In the genomic region with DNA sequence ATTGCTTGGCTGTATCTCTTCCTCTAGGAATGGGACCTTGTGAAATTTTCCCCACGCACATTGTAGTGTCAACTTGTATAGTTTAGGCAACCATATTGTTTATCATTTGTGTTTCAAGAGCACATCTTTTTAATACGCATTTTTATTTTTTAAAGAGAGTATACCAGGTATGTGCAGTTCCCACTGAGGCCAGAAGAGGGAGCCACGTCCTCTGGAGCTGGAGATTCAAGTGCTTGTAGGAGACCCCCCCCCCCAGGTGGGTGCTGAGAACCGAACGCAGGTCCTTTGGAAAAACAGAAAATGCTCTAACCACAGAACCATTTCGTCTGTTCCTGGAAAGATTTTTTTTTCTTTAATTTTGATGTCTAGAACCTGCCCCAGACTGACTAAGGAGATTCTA, we compare ENCODE assay signal across 21 mouse cellular contexts.
A peak's percentile ranks its signal among the peaks of the same experiment; 100 is the strongest.
DNase-seq lines count a peak whose midpoint lies in the region; TF ChIP-seq lines count a peak whose summit lies in the region.
"Had no signal": no experiment of that assay in that cellular context is flagged by ENCODE, and none has a peak within 500 bp of the region (broad histone marks: within the 10 kb centered on the region; RNA-seq: fewer than 3 reads in every experiment).

No protein-coding gene starts in this region.

- H3K27ac ChIP-seq in gastrocnemius, adult 2 months = no peak overlapping the region
- no peak overlapping the region for H3K27ac ChIP-seq in layer of hippocampus, adult 2 months
- H3K27ac ChIP-seq: embryonic facial prominence, embryonic 12.5 days; forebrain, embryonic 12.5 days; heart, embryonic 13.5 days; hindbrain, embryonic 12.5 days; limb, embryonic 13.5 days; liver, embryonic 15.5 days; neural tube, embryonic 15.5 days had no signal

- no peak for DNase-seq in gastrocnemius, adult 2 months
- DNase-seq in gastrocnemius, postnatal 14 days = no peak
- DNase-seq in layer of hippocampus, adult 2 months (ENCODE audit: low spot score in 2 of 2) = no peak
- no peak for DNase-seq in layer of hippocampus, adult 8-10 months (ENCODE audit: low spot score in 2 of 2)
- peak; percentile 7 for DNase-seq in A20 (ENCODE audit: low read depth, low spot score)
- DNase-seq in ZHBTc4 (ENCODE audit: low read depth, low spot score) = peak; percentile 9
- DNase-seq in spleen, postnatal 14 days (ENCODE audit: low spot score in 2 of 2) = no peak
- no peak for DNase-seq in embryo, embryonic 9.5 days (ENCODE audit: extremely low spot score)
- DNase-seq: adrenal gland, postnatal 25 days; cerebellum, adult 9-11 months; heart, postnatal 14 days; kidney, postnatal 36 days; layer of hippocampus, adult 9-11 months; thymus, postnatal 25 days had no signal

- H3K4me3 ChIP-seq in gastrocnemius, adult 2 months = no peak overlapping the region
- H3K4me3 ChIP-seq in layer of hippocampus, adult 2 months = no peak overlapping the region
- H3K4me3 ChIP-seq: embryonic facial prominence, embryonic 12.5 days; forebrain, embryonic 12.5 days; heart, embryonic 13.5 days; hindbrain, embryonic 12.5 days; limb, embryonic 13.5 days; liver, embryonic 15.5 days; neural tube, embryonic 15.5 days had no signal

- peak; percentile 17; the same call in 1 of the 2 replicates for TF ChIP-seq CTCF in gastrocnemius, adult 2 months (IDR thresholded peaks at IDR 0.05)
- peak; percentile 55 for TF ChIP-seq CTCF in layer of hippocampus, adult 2 months (conservative IDR thresholded peaks at IDR 0.05)

- intact Hi-C loops in gastrocnemius, adult 2 months (cut with DNase I) = no loop called here
- intact Hi-C loops in gastrocnemius, postnatal 14 days (cut with DNase I; ENCODE audit: low total_unique reads) = no loop called here

Comparison
In these comparisons a context has a peak if more than half of its experiments do, and no peak if none do; other contexts are left out.
1. DNase-seq: peak in A20 (single experiment) and ZHBTc4 (single experiment); none in gastrocnemius, adult 2 months (single experiment), gastrocnemius, postnatal 14 days (single experiment), layer of hippocampus, adult 2 months (0 of 2), layer of hippocampus, adult 8-10 months (0 of 2), spleen, postnatal 14 days (0 of 2) and embryo, embryonic 9.5 days (single experiment).